11 mouse cellular contexts compared by ENCODE assay signal in genomic region chr2:165889874-165890273, GRCm38 (mm10). TPM values are rescaled to one million over a fixed set of nuclear protein-coding genes. Genes with fewer than 3 reads are reported as not detected.
A peak's percentile ranks its signal among the peaks of the same experiment; 100 is the strongest.
DNase-seq lines count a peak whose midpoint lies in the region; ATAC-seq and TF ChIP-seq lines count a peak whose summit lies in the region.
"Had no signal": no experiment of that assay in that cellular context is flagged by ENCODE, and none has a peak within 500 bp of the region (broad histone marks: within the 10 kb centered on the region; RNA-seq: fewer than 3 reads in every experiment).

No protein-coding gene starts in this region.

- no peak for TF ChIP-seq EP300 in MEL (IDR thresholded peaks at IDR 0.05; ENCODE audit: low read depth in 1 of 2, low read length in 2 of 2)

- WGBS in hindbrain, embryonic 10.5 days, result 76% methylated on average over 10 of the region's 10 CpGs
- WGBS in hindbrain, embryonic 11.5 days, result 75% methylated on average over 10 of the region's 10 CpGs
- 81% methylated on average over 10 of the region's 10 CpGs for WGBS in embryonic facial prominence, embryonic 12.5 days
- 72% methylated on average over 10 of the region's 10 CpGs for WGBS in liver, embryonic 12.5 days (ENCODE audit: insufficient replicate concordance)

- H3K4me1 ChIP-seq in hindbrain, embryonic 10.5 days (replicated peaks), result peaks cover 74% of the 10 kb centered on the region
- peaks cover 38% of the 10 kb centered on the region for H3K4me1 ChIP-seq in hindbrain, embryonic 11.5 days (replicated peaks; ENCODE audit: control insufficient read depth, insufficient read depth, low read length)
- peaks cover 27 to 59% of the 10 kb centered on the region in 2 experiments for H3K4me1 ChIP-seq in MEL (ENCODE audit: control insufficient read depth in 1 of 2, insufficient read depth in 2 of 2, low read length in 2 of 2)
- peaks cover 52% of the 10 kb centered on the region for H3K4me1 ChIP-seq in embryonic facial prominence, embryonic 12.5 days
- H3K4me1 ChIP-seq in liver, embryonic 12.5 days, result peaks cover 86% of the 10 kb centered on the region

- no peak for TF ChIP-seq POLR2A in MEL (IDR thresholded peaks at IDR 0.05; ENCODE audit: control insufficient read depth in 1 of 2, insufficient read depth in 1 of 2, low read depth in 1 of 2, low read length in 2 of 2, poor library complexity in 1 of 2)

- no peak overlapping the region for H3K4me3 ChIP-seq in hindbrain, embryonic 10.5 days
- no peak overlapping the region for H3K4me3 ChIP-seq in hindbrain, embryonic 11.5 days (ENCODE audit: low read depth, low read length)
- H3K4me3 ChIP-seq in MEL (ENCODE audit: control insufficient read depth in 1 of 2, insufficient read depth in 1 of 2, low read depth in 2 of 2, low read length in 2 of 2), result no peak overlapping the region; a peak in 2 of 4 replicates
- no peak overlapping the region for H3K4me3 ChIP-seq in embryonic facial prominence, embryonic 12.5 days
- H3K4me3 ChIP-seq in liver, embryonic 12.5 days, result no peak overlapping the region
- H3K4me3 ChIP-seq: heart, embryonic 15.5 days had no signal

- peak overlapping the region; percentile 98 for H3K27ac ChIP-seq in hindbrain, embryonic 10.5 days
- H3K27ac ChIP-seq in hindbrain, embryonic 11.5 days (ENCODE audit: low read depth, low read length), result no peak overlapping the region
- peak overlapping the region; percentile 95 for H3K27ac ChIP-seq in MEL (ENCODE audit: control insufficient read depth, low read depth, low read length)
- H3K27ac ChIP-seq in embryonic facial prominence, embryonic 12.5 days, result 0 out of 2 replicates have a peak overlapping the region, but pooled peaks have one; percentile 100
- H3K27ac ChIP-seq in liver, embryonic 12.5 days, result peak overlapping the region; percentile 100

- no peak overlapping the region for H3K9ac ChIP-seq in hindbrain, embryonic 11.5 days (ENCODE audit: low read depth, low read length)
- H3K9ac ChIP-seq in MEL (ENCODE audit: control insufficient read depth, low read depth, low read length, poor library complexity, severe bottlenecking), result peak overlapping the region; percentile 64; the same call in 1 of the 2 replicates
- H3K9ac ChIP-seq in embryonic facial prominence, embryonic 12.5 days, result no peak overlapping the region
- peak overlapping the region; percentile 85 for H3K9ac ChIP-seq in liver, embryonic 12.5 days
- H3K9ac ChIP-seq: heart, embryonic 15.5 days; lung, embryonic 14.5 days had no signal

- TF ChIP-seq CTCF in MEL (IDR thresholded peaks at IDR 0.05 in 2 of 3, conservative IDR thresholded peaks at IDR 0.05 in 1 of 3; ENCODE audit: control insufficient read depth in 1 of 3, insufficient read depth in 1 of 3, low read depth in 2 of 3, low read length in 3 of 3, poor library complexity in 1 of 3, severe bottlenecking in 1 of 3), result no peak

- no peaks in the 10 kb centered on the region for H3K9me3 ChIP-seq in hindbrain, embryonic 10.5 days
- no peaks in the 10 kb centered on the region for H3K9me3 ChIP-seq in hindbrain, embryonic 11.5 days (ENCODE audit: control insufficient read depth, low read length)
- H3K9me3 ChIP-seq in MEL (replicated peaks; ENCODE audit: insufficient read depth, low read length), result no peaks in the 10 kb centered on the region
- H3K9me3 ChIP-seq in embryonic facial prominence, embryonic 12.5 days, result no peaks in the 10 kb centered on the region
- H3K9me3 ChIP-seq in liver, embryonic 12.5 days (replicated peaks), result no peaks in the 10 kb centered on the region
- H3K9me3 ChIP-seq: heart, embryonic 15.5 days had no signal

- H3K27me3 ChIP-seq in hindbrain, embryonic 10.5 days (ENCODE audit: insufficient read depth, poor library complexity, severe bottlenecking), result no peaks in the 10 kb centered on the region
- no peaks in the 10 kb centered on the region for H3K27me3 ChIP-seq in hindbrain, embryonic 11.5 days (ENCODE audit: control insufficient read depth, insufficient read depth, low read length)
- no peaks in the 10 kb centered on the region for H3K27me3 ChIP-seq in MEL (ENCODE audit: control insufficient read depth in 1 of 2, insufficient read depth in 2 of 2, low read length in 2 of 2)
- H3K27me3 ChIP-seq in embryonic facial prominence, embryonic 12.5 days, result no peaks in the 10 kb centered on the region
- no peaks in the 10 kb centered on the region for H3K27me3 ChIP-seq in liver, embryonic 12.5 days (replicated peaks)
- H3K27me3 ChIP-seq: heart, embryonic 15.5 days had no signal

- no peak for TF ChIP-seq RAD21 in MEL (IDR thresholded peaks at IDR 0.05; ENCODE audit: low read depth, low read length)

- no peak overlapping the region for H3K4me2 ChIP-seq in hindbrain, embryonic 11.5 days (replicated peaks; ENCODE audit: low read depth, low read length)
- no peak overlapping the region for H3K4me2 ChIP-seq in embryonic facial prominence, embryonic 12.5 days (replicated peaks)
- peak overlapping the region; percentile 85; the same call in 1 of the 2 replicates for H3K4me2 ChIP-seq in liver, embryonic 12.5 days
- H3K4me2 ChIP-seq: heart, embryonic 15.5 days; lung, embryonic 14.5 days had no signal

- DNase-seq in hindbrain, embryonic 10.5 days (ENCODE audit: low spot score), result no peak
- no peak for DNase-seq in hindbrain, embryonic 11.5 days (ENCODE audit: low spot score)
- DNase-seq in MEL (ENCODE audit: low read depth, low spot score), result no peak
- DNase-seq in testis, postnatal 14 days (ENCODE audit: low spot score), result no peak
- no peak for DNase-seq in adrenal gland, postnatal 4 days (ENCODE audit: low spot score in 2 of 2)
- DNase-seq: adrenal gland, adult 8-10 months; kidney, postnatal 36 days; lung, embryonic 14.5 days had no signal

- no peaks in the 10 kb centered on the region for H3K36me3 ChIP-seq in hindbrain, embryonic 10.5 days
- no peaks in the 10 kb centered on the region for H3K36me3 ChIP-seq in hindbrain, embryonic 11.5 days (ENCODE audit: control insufficient read depth, insufficient read depth, low read length)
- peaks cover 0 to 40% of the 10 kb centered on the region in 2 experiments; a peak in 2 of 4 replicates for H3K36me3 ChIP-seq in MEL (ENCODE audit: control insufficient read depth in 1 of 2, insufficient read depth in 2 of 2, low read length in 2 of 2)
- H3K36me3 ChIP-seq in embryonic facial prominence, embryonic 12.5 days, result no peaks in the 10 kb centered on the region
- H3K36me3 ChIP-seq in liver, embryonic 12.5 days, result no peaks in the 10 kb centered on the region
- H3K36me3 ChIP-seq: heart, embryonic 15.5 days had no signal

- peaks cover 52% of the 10 kb centered on the region for H3K79me2 ChIP-seq in MEL (ENCODE audit: control insufficient read depth, insufficient read depth, low read length, poor library complexity)

- no peak for ATAC-seq in hindbrain, embryonic 11.5 days (ENCODE audit: low FRiP score)
- ATAC-seq in embryonic facial prominence, embryonic 12.5 days (ENCODE audit: insufficient number of reproducible peaks, insufficient read depth, low FRiP score, low TSS enrichment), result no peak
- ATAC-seq in liver, embryonic 12.5 days, result no peak

TF ChIP-seq in MEL, 35 proteins besides CTCF, POLR2A, EP300 and RAD21:
- no peak for TF ChIP-seq ZMIZ1 (IDR thresholded peaks at IDR 0.05; ENCODE audit: low read depth, low read length)
- no peak for TF ChIP-seq MEF2A (IDR thresholded peaks at IDR 0.05; ENCODE audit: extremely low read depth, insufficient replicate concordance, low read depth, low read length, poor library complexity, severe bottlenecking)
- no peak for TF ChIP-seq CHD2 (IDR thresholded peaks at IDR 0.05; ENCODE audit: low read length)
- TF ChIP-seq KAT2A (conservative IDR thresholded peaks at IDR 0.05; ENCODE audit: low read depth, low read length), result no peak
- no peak for TF ChIP-seq ETS1 (IDR thresholded peaks at IDR 0.05; ENCODE audit: low read depth, low read length)
- no peak for TF ChIP-seq MXI1 (IDR thresholded peaks at IDR 0.05; ENCODE audit: low read depth, low read length)
- no peak for TF ChIP-seq MAX (IDR thresholded peaks at IDR 0.05; ENCODE audit: low read length)
- TF ChIP-seq ZKSCAN1 (IDR thresholded peaks at IDR 0.05; ENCODE audit: low read depth, low read length), result no peak
- TF ChIP-seq GATA1 (IDR thresholded peaks at IDR 0.05; ENCODE audit: low read depth, low read length), result no peak
- TF ChIP-seq SMC3 (IDR thresholded peaks at IDR 0.05; ENCODE audit: low read depth, low read length), result no peak
- no peak for TF ChIP-seq TBP (IDR thresholded peaks at IDR 0.05; ENCODE audit: low read depth, low read length)
- no peak for TF ChIP-seq ZNF384 (IDR thresholded peaks at IDR 0.05; ENCODE audit: low read depth, low read length)
- no peak for TF ChIP-seq GABPA (IDR thresholded peaks at IDR 0.05; ENCODE audit: low read depth, low read length)
- no peak for TF ChIP-seq POLR2AphosphoS2 (IDR thresholded peaks at IDR 0.05; ENCODE audit: low read length)
- no peak for TF ChIP-seq ZC3H11A (IDR thresholded peaks at IDR 0.05; ENCODE audit: low read depth, low read length)
- no peak for TF ChIP-seq MYC (IDR thresholded peaks at IDR 0.05; ENCODE audit: low read depth, low read length)
- TF ChIP-seq CHD1 (IDR thresholded peaks at IDR 0.05; ENCODE audit: low read depth, low read length), result no peak
TF ChIP-seq in MEL: peak in this region for 0.

RNA-seq across cellular contexts. Expression of gene Zmynd8, which starts 8.9 kb away (rescaled TPM):
- 60.0 and 65.2 TPM in 2 replicates for polyA plus RNA-seq in hindbrain, embryonic 10.5 days (2016; fragmentation: Nextera tagmentation; extraction: Ambion mirVana)
- 41.9 and 52.9 TPM in 2 replicates for polyA plus RNA-seq in hindbrain, embryonic 11.5 days (2014; fragmentation: Nextera tagmentation; extraction: Ambion mirVana)
- 30.3 and 37.3 TPM in 2 replicates for total RNA-seq in MEL (2012; rRNA removed)
- 10 to 100 TPM; 41.6 to 89.2 TPM for polyA plus RNA-seq in MEL (2012; ENCODE audit: insufficient read depth in 1 of 2, insufficient read length in 2 of 2, low read depth in 1 of 2, low replicate concordance in 2 of 2, missing spikeins in 1 of 2)
- 58.9 and 64.2 TPM in 2 replicates for polyA plus RNA-seq in embryonic facial prominence, embryonic 12.5 days (2016; fragmentation: Nextera tagmentation; extraction: Ambion mirVana)
- 35.7 and 38.5 TPM in 2 replicates for polyA plus RNA-seq in liver, embryonic 12.5 days (2016; fragmentation: Nextera tagmentation; extraction: Ambion mirVana)
- total RNA-seq in adrenal gland, postnatal 4 days (2021), result 10 to 100 TPM; 61.4 to 61.9 TPM

Comparison
In these comparisons a context has a peak if more than half of its experiments do, and no peak if none do; other contexts are left out.
1. H3K9ac ChIP-seq: peak in MEL (single experiment) and liver, embryonic 12.5 days (single experiment); none in hindbrain, embryonic 11.5 days (single experiment) and embryonic facial prominence, embryonic 12.5 days (single experiment).